Mouse (Mus musculus): ENCODE measurements around the gene Ctnnbip1. TPM values are rescaled to one million over a fixed set of nuclear protein-coding genes. Genes with fewer than 3 reads are reported as not detected.

Ctnnbip1 gene
- total RNA-seq, 4 experiments from 2014 or later = 29.0 to 40.0 (median 33.0) TPM

DNA sequence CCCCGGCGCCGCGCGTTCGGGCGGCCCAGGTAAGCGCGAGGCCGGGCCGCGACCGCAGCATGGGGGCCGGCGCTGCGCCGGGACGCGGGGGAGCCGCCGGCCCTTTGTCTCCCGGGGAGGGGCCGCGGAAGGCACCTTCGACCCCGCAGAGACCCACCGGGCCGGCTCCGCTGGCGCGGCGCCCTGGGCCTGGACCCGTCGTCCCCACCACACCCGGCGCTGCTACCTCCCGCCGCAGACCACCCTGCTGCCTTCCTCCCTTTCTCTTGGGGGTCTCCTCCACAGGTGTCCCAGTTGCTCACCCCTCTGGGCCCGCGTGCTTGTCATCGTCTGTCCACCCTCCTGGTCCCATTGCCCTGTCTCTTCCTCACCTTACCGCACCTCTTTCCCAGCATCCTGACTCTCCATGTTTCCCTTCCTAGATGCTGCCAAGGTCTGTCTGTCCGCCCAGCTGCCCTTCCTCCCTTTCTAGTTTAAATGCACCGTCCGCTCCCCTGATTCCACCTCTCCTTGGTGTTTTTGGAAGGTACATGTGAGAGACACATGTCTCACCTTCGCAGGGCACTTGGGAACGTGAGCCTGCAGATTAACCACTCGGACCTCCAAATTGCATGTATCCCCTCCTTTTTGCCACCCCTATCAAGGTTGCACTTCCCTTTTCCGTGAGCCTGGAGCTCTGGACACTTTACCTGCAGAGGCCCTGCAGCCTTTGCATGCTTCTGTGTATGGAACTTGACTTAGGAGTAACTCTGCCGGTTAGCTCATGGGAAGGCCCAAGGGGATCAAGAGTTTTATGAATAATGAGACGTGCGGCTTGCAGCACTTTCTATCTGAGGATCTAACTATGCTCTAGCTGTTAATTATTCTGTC is 550 bp downstream of the Ctnnbip1 start:
- no peak for DNase-seq (ENCODE audit: low spot score in 2 of 2)

DNA sequence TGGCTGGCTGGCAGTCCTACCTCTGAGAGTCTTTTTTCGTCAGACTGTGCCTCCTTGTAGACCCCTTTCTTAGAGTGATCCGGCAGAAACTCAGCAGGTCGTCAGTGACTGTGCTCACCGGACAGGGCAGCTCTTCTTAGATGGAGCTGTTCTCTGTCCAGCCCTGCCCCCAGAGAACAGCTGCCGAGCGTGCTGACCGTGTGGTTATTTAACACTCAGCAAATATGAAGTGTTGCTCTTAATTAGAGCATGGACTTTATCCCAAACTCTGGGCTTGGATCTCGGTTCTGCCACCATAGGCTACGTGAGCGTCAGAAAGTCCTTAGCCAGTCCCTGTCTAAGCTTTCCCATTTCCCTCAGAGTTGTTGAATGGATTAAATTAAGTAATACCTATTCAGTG is 3.2 kb downstream of the Ctnnbip1 start:
- no peak for DNase-seq (ENCODE audit: low spot score in 2 of 2)

DNA sequence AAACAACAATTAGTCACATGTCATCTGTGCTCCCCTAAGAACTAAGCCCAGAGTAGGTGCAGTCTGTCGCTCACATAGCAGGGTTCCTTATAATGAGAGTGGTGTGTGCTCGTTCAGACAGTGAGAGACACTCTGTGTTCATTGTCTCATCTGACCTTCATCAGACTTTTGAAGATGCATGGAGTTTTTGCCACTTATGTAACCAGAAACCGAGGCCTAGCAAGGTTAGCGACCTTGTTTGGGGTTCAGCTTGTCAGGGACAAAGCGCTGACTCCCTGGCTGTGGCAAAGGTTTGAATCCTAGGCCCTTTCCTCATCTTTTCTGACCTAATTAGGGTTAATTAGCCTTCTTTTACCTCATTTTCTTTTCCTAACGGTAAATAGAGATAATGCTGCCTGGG is 5.9 kb downstream of the Ctnnbip1 start:
- no peak for DNase-seq (ENCODE audit: low spot score in 2 of 2)

DNA sequence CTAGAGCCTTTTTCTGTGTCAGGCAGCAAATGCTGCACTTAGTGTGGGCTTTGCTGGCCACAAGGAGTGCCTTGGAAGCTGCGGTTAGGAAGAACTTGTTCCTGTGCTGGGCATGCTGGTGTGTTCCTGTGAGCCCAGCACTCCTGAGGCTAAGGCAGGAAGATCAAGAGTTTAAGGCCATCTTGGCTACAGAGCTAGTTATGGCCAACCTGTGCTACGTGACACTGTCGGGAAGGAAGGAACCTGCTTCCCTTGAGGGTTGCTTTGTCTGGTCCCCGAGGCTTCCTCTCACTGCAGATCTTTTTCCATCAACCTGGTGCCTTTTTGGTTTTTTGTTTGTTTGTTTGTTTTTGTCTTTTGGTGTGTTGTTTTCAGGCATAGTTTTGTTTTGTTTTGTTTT is 7.1 kb downstream of the Ctnnbip1 start:
- DNase-seq (ENCODE audit: low spot score in 2 of 2) = no peak

DNA sequence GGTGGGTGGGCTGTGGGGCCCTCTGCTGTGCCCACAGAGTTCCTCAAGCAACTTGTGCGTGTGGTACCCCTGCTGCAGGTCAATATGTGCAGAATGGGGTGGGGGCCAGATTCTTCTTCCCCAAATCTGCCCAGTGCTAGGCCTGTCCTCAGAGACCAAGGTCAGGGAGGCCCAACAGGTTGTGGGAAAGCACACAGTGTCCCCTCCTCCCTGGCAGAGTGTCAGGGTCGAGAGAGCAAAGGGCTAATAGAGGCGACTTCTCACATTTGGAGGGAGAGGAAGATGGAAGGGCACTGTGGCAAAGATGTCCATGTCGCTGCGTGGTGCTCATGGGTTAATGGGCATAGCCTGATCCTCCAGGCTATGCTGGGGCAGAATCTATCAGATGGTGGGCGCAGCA is 7.8 kb downstream of the Ctnnbip1 start:
- no peak for DNase-seq (ENCODE audit: low spot score in 2 of 2)

DNA sequence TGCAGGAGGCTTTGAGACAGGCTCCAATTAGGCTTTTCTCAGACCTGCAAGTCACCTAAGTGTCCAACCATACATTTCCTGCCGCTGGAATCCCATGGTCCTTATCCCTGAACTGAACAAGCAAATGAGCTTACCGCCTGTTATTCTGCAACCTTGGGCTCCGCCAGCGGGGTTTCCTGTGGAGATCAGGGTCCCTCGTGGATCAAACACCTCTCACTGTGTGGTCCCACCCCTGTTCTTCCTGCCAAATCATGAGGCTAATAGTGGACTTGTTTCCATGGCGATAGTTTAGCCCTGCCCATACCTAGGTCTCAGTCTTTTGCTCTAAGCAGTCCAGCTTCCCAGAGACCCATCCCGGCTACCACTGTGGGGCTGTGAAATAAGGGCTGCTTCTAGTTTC is 8.3 kb downstream of the Ctnnbip1 start:
- DNase-seq (ENCODE audit: low spot score in 2 of 2) = no peak

DNA sequence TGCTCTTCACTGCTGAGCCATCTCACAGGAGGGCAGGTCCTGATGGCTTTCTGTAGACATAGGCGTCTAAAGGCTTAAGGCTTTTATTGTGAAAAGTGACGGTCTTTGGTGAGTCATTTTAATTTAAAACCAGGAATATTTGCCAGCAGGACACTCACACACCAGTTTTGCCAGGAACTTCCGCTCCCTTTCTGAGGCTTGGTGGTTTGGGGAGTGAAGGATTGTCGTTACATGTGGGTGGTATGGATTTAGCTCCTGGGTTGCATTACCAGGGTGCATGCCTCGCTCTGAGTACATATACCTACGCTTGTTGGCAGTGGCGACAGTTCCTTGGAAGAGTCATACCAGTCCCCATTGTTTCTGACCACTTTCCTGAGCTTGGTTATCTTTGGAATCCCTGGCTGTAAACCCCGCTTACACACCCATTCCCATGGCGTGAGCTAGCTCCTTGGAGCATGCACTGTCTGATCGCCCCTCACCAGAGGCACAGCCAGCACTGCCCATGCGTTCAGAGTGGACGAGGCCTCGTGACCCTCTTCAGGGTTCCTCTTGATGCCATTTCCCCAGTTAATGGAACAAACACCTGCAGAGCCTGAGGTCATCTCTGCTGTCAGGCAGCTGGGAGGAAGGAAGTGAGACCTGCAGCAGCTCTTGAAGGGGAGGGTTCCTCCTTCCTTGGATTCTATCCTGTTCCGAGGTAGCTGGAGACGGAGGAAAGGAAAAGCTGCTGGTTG is 9.8 kb downstream of the Ctnnbip1 start:
- DNase-seq (ENCODE audit: low spot score in 2 of 2) = no peak

DNA sequence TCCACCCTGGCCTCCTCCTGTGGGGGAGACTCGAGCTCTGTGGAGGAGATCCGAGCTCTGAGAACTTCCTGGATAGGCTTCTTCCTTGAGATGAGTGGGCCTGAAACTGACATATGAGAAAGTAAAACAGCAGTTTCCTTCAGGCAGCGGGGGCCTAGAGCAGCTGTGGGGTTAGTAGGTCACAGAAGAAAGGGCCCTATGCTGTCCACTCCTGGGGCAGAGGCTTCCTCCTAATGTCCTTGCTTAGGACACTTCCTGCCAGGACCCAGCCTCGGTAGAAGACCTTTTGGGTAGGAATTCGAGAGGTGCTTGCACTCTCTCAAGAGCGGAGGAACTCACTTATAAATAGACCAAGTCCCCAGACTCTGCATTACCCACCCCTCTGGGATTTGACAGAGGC is 11.7 kb downstream of the Ctnnbip1 start:
- DNase-seq (ENCODE audit: low spot score in 2 of 2) = no peak

DNA sequence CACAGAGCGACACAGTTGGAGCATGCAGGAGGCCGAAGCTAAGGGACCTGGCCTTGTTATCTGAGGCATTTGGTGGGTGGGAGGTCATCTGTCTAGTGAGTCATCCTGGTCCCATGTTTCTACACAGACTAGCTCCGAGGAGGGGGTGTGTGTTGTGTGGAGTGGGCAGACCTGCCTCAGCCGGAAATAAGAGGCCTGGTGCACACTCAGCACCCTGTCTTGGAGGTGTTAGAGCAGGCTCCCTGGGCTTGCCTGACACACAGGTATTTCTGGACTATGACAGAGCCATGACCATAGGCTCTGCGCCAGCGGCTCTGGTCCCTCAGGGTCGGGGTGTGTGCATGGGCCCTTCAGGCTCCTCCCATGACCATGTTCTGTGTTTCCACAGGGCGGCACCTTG is 21.4 kb downstream of the Ctnnbip1 start:
- DNase-seq (ENCODE audit: low spot score in 2 of 2) = no peak

DNA sequence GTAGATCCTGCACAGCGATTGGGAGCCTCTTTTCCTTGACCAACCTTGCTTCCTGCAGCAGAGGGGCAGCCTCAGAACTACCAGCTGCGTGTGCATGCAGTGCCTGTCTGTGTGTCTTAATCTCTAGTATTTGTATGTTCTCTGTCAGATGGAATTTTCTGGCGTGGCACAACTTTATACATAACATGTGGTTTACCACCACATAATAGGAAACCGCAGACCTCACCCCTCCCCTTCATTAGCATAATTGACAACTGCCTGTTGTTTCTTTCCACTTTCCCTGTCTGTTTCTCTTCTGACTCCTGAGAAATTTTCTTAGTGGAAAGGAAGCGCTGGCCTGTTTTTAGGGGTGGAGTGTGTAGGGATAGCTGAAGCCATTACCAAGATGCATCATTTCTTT is 23.9 kb downstream of the Ctnnbip1 start:
- DNase-seq (ENCODE audit: low spot score in 2 of 2) = no peak

DNA sequence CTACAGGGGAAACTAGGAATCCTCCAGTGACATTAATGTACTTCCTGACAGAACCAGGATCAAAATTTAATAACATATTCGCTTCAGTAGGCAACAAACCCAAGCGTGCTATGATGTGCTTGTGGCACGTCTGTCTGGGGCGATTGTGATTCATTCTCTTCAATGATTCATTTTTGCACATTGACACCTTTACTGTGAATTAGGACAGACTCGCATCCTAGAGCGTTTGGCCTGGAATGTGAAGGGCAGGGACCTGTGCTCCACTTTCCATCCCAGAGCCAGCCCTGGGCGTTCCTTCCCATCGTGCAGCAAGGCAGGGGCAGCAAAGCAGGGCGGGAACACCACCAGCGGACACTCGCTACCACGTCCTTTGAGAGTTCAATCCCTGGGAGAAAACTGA is 24.4 kb downstream of the Ctnnbip1 start:
- DNase-seq (ENCODE audit: low spot score in 2 of 2) = no peak

DNA sequence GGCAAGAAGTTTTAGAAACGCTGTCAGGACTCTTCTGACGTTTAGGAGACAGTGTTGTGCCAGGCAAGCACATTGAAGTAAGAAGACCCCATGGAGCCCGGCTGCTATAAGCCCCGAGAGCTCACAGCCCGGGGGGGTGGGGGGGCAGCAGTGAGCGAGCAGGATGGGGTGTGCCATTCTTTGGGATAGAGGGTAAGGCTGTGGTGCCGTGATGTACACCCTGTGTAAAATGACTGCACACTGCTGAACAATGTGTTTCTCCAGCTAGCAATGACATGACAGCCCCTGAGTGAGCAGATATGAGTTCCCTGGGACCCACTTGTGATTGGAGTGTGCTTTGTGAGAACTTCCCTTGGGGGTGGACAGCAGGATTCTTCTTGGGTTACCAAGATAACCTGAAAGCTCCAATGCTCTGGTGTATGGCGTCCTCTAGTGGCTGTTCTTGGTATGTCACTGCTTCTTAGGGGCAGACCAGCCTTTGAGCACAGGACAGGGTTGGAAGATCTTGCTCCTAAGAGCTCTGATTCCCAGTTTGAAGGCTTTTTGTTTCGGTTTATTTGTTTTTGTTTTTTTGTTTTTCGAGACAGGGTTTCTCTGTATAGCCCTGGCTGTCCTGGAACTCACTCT is 25.0 kb downstream of the Ctnnbip1 start:
- peak in 1 of 2 experiments; percentile 76 for DNase-seq (ENCODE audit: low spot score in 2 of 2)

DNA sequence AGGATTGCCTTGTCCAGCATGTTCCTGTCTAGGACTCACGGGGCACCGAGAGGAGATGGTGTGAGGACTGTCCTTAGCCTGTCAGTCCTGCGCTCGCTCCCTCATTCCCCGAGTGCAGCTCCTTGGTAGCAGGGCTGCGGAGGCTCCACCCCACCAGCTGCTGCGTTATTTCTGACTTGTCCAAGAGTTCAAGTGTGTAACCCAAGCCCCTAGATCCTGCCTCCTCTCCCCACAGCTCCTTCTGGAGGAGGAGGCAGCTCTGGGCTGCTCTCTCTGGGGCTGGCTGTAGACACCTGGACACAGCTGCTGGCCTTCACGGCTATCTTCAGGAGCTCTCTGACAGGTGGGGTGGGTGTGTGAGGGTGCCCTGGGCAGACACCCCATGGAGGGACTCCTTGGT is 26.9 kb downstream of the Ctnnbip1 start:
- no peak for DNase-seq (ENCODE audit: low spot score in 2 of 2)

DNA sequence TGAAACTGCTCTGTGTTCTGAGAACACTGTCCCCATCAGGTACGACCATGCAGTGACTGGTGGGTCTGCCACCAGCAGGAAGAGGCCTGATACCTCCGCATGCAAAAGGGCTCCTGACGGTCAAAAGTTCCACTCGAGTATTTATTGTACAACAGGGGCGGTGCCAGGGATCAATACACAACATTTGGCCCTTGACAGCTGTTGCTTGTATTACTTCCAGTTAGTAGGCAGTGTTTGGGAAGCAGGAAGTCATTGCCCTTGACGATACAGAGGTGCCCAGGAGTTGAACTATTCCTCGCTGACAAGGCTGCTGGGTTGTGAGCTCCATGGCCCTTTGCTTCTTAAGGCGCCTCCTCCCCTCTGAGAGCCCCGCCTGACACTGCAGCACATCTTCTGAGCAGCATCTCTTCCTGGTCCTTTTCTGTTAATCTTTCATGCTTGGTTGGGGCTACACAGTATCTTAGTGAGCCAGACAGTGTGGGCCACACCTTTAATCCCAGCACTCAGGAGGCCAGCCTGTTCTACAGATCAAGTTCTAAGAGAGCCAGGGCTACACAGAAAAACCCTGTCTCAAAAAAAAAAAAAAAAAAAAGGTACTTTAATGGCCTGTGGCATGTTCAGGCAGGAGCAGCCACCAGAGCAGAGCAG is 28.9 kb downstream of the Ctnnbip1 start:
- DNase-seq (ENCODE audit: low spot score in 2 of 2) = no peak

DNA sequence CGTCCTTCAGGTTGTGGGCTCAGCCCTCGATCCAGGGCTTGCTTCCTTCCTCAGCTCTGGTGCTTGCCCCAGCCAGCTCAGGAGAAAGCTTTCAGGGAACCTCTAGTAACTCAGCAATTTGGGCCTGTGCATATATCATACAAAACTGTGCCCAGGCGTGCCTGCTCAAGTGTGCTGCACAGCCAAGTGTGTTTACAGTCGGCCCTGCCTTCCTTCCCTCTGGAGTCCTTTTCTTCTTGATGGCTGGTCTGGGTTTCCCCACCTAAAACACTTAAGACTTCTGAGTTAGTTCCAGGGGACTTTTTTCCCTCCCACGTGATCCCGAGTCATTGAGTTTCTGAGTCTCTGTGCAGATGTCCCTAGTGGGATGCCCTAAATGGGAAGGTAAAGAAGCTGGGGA is 29.5 kb downstream of the Ctnnbip1 start:
- no peak for DNase-seq (ENCODE audit: low spot score in 2 of 2)

DNA sequence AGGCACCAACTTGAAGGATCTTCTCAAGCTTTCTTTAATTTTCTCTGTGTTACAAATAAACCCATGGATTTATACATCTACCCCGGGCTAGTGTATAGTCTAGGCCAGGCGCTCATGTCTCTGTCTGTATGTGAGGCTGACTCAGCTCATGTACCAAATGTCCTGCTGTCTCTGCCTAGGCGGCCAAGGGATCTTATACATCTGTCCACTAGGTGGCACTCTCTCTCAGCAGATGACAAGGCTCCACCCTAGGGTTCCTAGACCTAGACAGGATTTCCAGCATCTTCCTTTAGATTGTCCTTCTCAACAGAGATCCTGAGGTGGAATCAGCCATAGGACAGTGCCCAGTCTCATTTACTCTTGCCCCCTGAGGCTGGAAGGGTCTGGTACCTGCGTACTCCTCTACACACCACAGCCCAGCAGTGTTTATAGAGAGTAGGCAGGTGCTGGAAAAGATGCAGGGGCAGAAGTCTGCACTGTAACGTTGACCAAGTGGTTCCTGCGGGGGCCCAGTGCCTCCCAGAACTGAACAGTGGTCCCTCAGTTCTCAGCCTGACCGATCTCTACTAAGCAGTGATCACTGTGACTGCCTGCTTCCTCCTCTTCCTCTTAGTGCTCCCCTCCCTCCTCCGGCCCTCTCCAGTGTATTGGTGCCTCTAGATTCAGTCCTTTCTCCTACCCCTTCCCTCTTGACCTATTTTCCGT is 31.3 kb downstream of the Ctnnbip1 start:
- DNase-seq (ENCODE audit: low spot score in 2 of 2) = peak; percentile 59 to 85

DNA sequence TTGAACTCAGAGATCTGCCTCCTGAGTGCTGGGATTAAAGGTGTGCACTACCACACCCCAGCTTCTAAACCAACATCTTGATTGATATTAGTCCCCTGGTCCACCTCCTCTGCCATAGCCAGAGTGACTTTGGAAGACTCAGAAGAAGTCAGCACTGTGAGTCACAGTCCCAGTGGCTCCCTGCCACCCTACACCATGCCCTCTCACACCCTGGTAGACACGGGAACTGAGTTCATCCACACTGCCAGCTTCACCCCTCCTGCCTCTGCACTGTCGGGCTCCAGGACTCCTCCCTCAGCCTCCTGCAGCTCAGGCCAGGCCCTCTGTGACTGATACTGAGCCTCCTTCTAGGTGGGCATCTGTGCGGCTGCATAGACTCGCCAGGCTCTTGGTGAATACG is 32.8 kb downstream of the Ctnnbip1 start:
- DNase-seq (ENCODE audit: low spot score in 2 of 2) = no peak

DNA sequence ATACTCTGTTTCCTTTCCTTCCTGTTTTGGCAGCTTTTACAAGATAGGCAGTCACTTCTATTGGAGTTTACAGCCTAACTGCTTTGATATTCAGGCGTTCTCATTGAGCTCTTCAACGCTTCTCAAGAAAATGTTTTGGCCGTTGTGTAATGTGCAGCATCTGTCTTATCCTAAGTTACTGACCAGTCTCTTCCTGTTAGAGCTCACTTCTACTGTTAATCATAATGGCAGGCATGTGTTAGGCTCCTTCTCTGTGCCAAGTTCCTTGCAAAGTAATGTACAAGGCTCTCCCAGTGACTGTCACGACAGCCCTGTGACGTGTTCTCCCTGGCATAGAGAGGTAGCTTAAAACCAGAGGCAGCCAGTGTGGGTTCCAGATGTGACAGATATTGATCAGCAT is 33.7 kb downstream of the Ctnnbip1 start:
- DNase-seq (ENCODE audit: low spot score in 2 of 2) = no peak

DNA sequence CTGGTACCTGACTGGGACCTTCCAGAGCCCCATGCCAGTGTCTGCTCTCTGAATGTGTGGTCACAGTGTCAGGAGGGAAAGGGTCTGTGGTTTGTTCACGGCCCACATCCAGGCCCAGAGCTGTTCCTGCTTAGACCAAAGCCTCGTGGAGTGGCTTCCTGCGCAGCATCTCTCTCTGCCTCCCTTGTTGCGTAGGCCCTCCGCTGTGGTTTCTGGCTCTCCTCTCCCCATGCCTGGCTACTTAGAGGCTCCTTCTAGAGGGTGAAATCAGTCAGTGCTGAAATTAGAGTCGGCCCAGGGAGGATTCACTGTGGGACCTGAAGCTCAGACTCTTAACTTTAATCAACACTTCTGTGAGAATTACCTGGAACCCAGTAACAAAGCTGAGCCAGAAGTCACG is 35.8 kb downstream of the Ctnnbip1 start:
- DNase-seq (ENCODE audit: low spot score in 2 of 2) = no peak

DNA sequence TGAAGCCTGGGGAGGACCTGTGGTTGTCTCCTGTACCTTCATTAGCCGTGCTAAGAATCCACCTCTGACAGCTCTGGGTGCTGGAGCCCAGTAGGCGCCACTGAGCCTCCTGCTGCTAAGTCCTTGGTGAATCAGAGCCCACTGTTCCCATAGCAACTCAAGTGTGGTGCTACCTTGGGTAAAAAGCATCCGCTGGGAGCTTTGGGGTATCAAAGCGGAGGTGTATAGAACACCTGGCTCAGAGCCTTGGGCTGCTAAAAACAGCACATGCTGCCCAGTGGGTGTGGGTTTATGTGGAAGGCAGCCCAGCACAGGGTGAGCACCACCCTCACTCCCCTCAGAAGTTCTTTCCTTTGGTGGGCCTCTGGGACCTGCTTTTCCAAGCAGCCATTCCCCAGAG is 38.1 kb downstream of the Ctnnbip1 start:
- peak in 1 of 2 experiments; percentile 93 for DNase-seq (ENCODE audit: low spot score in 2 of 2)

DNA sequence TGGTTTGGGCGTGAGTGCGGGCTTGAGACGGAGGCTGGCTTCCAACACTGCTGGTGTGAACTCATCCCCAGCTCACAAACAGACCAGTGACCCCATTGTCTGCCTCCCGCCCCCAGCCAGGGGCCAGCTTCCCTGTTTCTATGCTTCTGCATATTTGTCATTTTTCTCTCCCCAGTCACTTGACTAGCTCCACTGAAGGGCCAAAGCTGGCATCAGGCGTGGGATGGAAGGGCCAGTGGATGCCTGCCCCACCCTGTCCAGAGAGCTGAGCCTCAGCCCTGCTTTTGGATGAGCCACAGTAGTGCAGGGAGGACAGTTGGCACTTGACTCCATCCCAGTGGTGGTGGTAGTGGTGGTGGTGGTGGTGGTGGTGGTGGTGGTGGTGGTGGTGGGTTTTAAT is 39.9 kb downstream of the Ctnnbip1 start:
- DNase-seq (ENCODE audit: low spot score in 2 of 2) = no peak
